Mouse (Mus musculus): ENCODE data around the gene Trpc7.

Gene Trpc7

GRCm38 (mm10) chr13:56782621-56783020, 113.2 kb downstream of the Trpc7 start:
- no peak for DNase-seq

- DNase-seq, result no peak
Measured at GRCm38 (mm10) chr13:56781697-56782096, 114.1 kb downstream of the Trpc7 start.

GRCm38 (mm10) chr13:56780746-56781469, 114.9 kb downstream of the Trpc7 start:
- no peak for DNase-seq

GRCm38 (mm10) chr13:56774304-56774703, 121.5 kb downstream of the Trpc7 start:
- no peak for DNase-seq

- DNase-seq, result no peak
Measured at GRCm38 (mm10) chr13:56773262-56773870, 122.4 kb downstream of the Trpc7 start.

GRCm38 (mm10) chr13:56772592-56772991, 123.2 kb downstream of the Trpc7 start:
- no peak for DNase-seq

- DNase-seq, result no peak
Measured at GRCm38 (mm10) chr13:56770786-56771185, 125.0 kb downstream of the Trpc7 start.

GRCm38 (mm10) chr13:56770136-56770578, 125.6 kb downstream of the Trpc7 start:
- DNase-seq, result no peak

GRCm38 (mm10) chr13:56769431-56769830, 126.4 kb downstream of the Trpc7 start:
- no peak for DNase-seq

- no peak for DNase-seq
Measured at GRCm38 (mm10) chr13:56766211-56766610, 129.6 kb downstream of the Trpc7 start.

GRCm38 (mm10) chr13:56765284-56766032, 130.3 kb downstream of the Trpc7 start:
- peak; percentile 15 for DNase-seq

GRCm38 (mm10) chr13:56762446-56763229, 133.2 kb downstream of the Trpc7 start:
- DNase-seq, result no peak

- DNase-seq, result peak; percentile 77
Measured at GRCm38 (mm10) chr13:56758492-56758891, 137.3 kb downstream of the Trpc7 start.

GRCm38 (mm10) chr13:56757201-56757600, 138.6 kb downstream of the Trpc7 start:
- DNase-seq, result no peak

GRCm38 (mm10) chr13:56755871-56756270, 139.9 kb downstream of the Trpc7 start:
- DNase-seq, result peak; percentile 36

- no peak for DNase-seq
Measured at GRCm38 (mm10) chr13:56753192-56753951, 142.4 kb downstream of the Trpc7 start, which contains the start of gene Gm45623. TSS of gene Gm45623 (minus strand) at chr13:56753827.

- DNase-seq, result no peak
Measured at GRCm38 (mm10) chr13:56752474-56753191, 143.2 kb downstream of the Trpc7 start.

- DNase-seq, result no peak
Measured at GRCm38 (mm10) chr13:56751774-56752173, 144.0 kb downstream of the Trpc7 start.

- no peak for DNase-seq
Measured at GRCm38 (mm10) chr13:56749377-56749776, 146.4 kb downstream of the Trpc7 start.

GRCm38 (mm10) chr13:56747554-56747953, 148.2 kb downstream of the Trpc7 start:
- DNase-seq, result no peak

Data from liver (tissue).